Mouse (Mus musculus) CH12.LX (cell line): ENCODE data around the gene Tanc1. TPM values are rescaled to one million over a fixed set of nuclear protein-coding genes. Genes with fewer than 3 reads are reported as not detected.

Source experiments
- DNase-seq: peaks from one replicate; pipeline ENCODE4 v3.0.0-alpha.2; 2013; ENCODE audit errors: extremely low read depth
- H3K27ac ChIP-seq: 2 replicates; pipeline ENCODE4 v1.5.1; 2012; ENCODE audit warnings: low read depth, mild to moderate bottlenecking, control low read depth, moderate library complexity; ENCODE audit not compliant: insufficient read depth
- H3K27me3 ChIP-seq: replicated peaks from 2 replicates; pipeline ENCODE3; 2012; ENCODE audit warnings: inconsistent platforms
- H3K36me3 ChIP-seq, 2 experiments: replicated peaks in 1 of 2; 2 replicates each; pipeline versions ENCODE3 to v1.6.1; 2012; ENCODE audit warnings: inconsistent platforms in 1 of 2, low read length in 1 of 2, mild to moderate bottlenecking in 1 of 2, mixed read lengths in 1 of 2, moderate library complexity in 1 of 2; ENCODE audit not compliant: control insufficient read depth in 1 of 2, insufficient read depth in 1 of 2
- H3K4me1 ChIP-seq, 2 experiments: 2 replicates each; pipeline ENCODE4 v1.6.1; 2012; ENCODE audit warnings: inconsistent platforms in 1 of 2, moderate library complexity in 1 of 2; ENCODE audit not compliant: insufficient read depth in 2 of 2, control insufficient read depth in 1 of 2
- H3K4me2 ChIP-seq: 2 replicates; pipeline ENCODE4 v1.6.1; 2012; ENCODE audit warnings: low read depth, mild to moderate bottlenecking, control low read depth; ENCODE audit not compliant: poor library complexity, insufficient read depth, severe bottlenecking
- H3K4me3 ChIP-seq, 3 experiments: fragments of 150-350 bp in 1 of 3; sonication (generic) in 1 of 3; replicated peaks in 1 of 3; 2 replicates each; pipeline versions ENCODE3 to v1.5.1; 2011 to 2012; ENCODE audit warnings: low read depth in 2 of 3, low read length in 2 of 3, mild to moderate bottlenecking in 2 of 3, moderate library complexity in 2 of 3, control low read depth in 1 of 3, improper control_type of control experiment in 1 of 3, inconsistent platforms in 1 of 3, mixed read lengths in 1 of 3; ENCODE audit not compliant: poor library complexity in 1 of 3
- H3K79me2 ChIP-seq: replicated peaks from 2 replicates; pipeline ENCODE4 v1.6.1; 2012; ENCODE audit warnings: mild to moderate bottlenecking, moderate library complexity; ENCODE audit not compliant: control insufficient read depth, poor library complexity, insufficient read depth, severe bottlenecking; ENCODE audit errors: extremely low read depth
- H3K9ac ChIP-seq: 2 replicates; pipeline ENCODE4 v1.6.1; 2012; ENCODE audit warnings: low read depth, mild to moderate bottlenecking, control low read depth, moderate library complexity; ENCODE audit not compliant: insufficient read depth
- H3K9me3 ChIP-seq: replicated peaks from 2 replicates; pipeline ENCODE3; 2012; ENCODE audit warnings: low read length, inconsistent platforms, mixed read lengths
- CTCF ChIP-seq, 2 experiments: IDR thresholded peaks in 1 of 2; conservative IDR thresholded peaks in 1 of 2; 2 replicates each; pipeline ENCODE4 v1.5.1; 2011 to 2012; ENCODE audit warnings: low read depth in 2 of 2, low read length in 2 of 2, improper control_type of control experiment in 1 of 2, inconsistent platforms in 1 of 2, mild to moderate bottlenecking in 1 of 2, moderate library complexity in 1 of 2
- E2F4 ChIP-seq: IDR thresholded peaks from 2 replicates; pipeline ENCODE4 v1.6.1; 2011; ENCODE audit warnings: low read depth, low read length, improper control_type of control experiment; ENCODE audit not compliant: insufficient replicate concordance
- ELF1 ChIP-seq: IDR thresholded peaks from 2 replicates; pipeline ENCODE4 v1.6.1; 2014; ENCODE audit warnings: low read depth, mild to moderate bottlenecking, inconsistent platforms, low read length, improper control_type of control experiment
- HCFC1 ChIP-seq: IDR thresholded peaks from 2 replicates; pipeline ENCODE4 v1.6.1; 2012; ENCODE audit warnings: low read depth, mild to moderate bottlenecking, inconsistent platforms, low read length, improper control_type of control experiment
- JUN ChIP-seq: IDR thresholded peaks from 2 replicates; pipeline ENCODE4 v1.6.1; 2011; ENCODE audit warnings: low read depth, mild to moderate bottlenecking, low read length, improper control_type of control experiment, moderate library complexity; ENCODE audit not compliant: insufficient read depth
- JUND ChIP-seq: conservative IDR thresholded peaks from 2 replicates; pipeline ENCODE4 v1.6.1; 2011; ENCODE audit warnings: low read depth, low read length, improper control_type of control experiment
- KAT2A ChIP-seq: IDR thresholded peaks from 2 replicates; pipeline ENCODE4 v1.6.1; 2012; ENCODE audit warnings: low read length, improper control_type of control experiment, inconsistent platforms; ENCODE audit not compliant: insufficient replicate concordance
- MAFK ChIP-seq: IDR thresholded peaks from 2 replicates; pipeline ENCODE4 v1.6.1; 2011; ENCODE audit warnings: low read length, improper control_type of control experiment; ENCODE audit not compliant: insufficient replicate concordance
- MAZ ChIP-seq: IDR thresholded peaks from 2 replicates; pipeline ENCODE4 v1.6.1; 2012; ENCODE audit warnings: low read depth, mild to moderate bottlenecking, inconsistent platforms, low read length, improper control_type of control experiment, moderate library complexity
- MEF2A ChIP-seq: IDR thresholded peaks from 2 replicates; pipeline ENCODE4 v1.6.1; 2014; ENCODE audit warnings: low read depth, mild to moderate bottlenecking, inconsistent platforms, low read length, improper control_type of control experiment, borderline replicate concordance
- NRF1 ChIP-seq: IDR thresholded peaks from 2 replicates; pipeline ENCODE4 v1.6.1; 2014; ENCODE audit warnings: low read depth, mild to moderate bottlenecking, inconsistent platforms, low read length, improper control_type of control experiment, moderate library complexity
- POLR2AphosphoS2 ChIP-seq: IDR thresholded peaks from 2 replicates; pipeline ENCODE4 v1.6.1; 2011; ENCODE audit warnings: low read depth, low read length, improper control_type of control experiment
- RAD21 ChIP-seq: IDR thresholded peaks from 2 replicates; pipeline ENCODE4 v1.6.1; 2011; ENCODE audit warnings: low read depth, mild to moderate bottlenecking, low read length, improper control_type of control experiment, moderate library complexity
- SIN3A ChIP-seq: IDR thresholded peaks from 2 replicates; pipeline ENCODE4 v1.6.1; 2012; ENCODE audit warnings: low read length, improper control_type of control experiment, inconsistent platforms
- TBP ChIP-seq: conservative IDR thresholded peaks from 2 replicates; pipeline ENCODE4 v1.6.1; 2011; ENCODE audit warnings: low read depth, low read length, improper control_type of control experiment
- UBTF ChIP-seq: IDR thresholded peaks from 2 replicates; pipeline ENCODE4 v1.6.1; 2012; ENCODE audit warnings: low read depth, mild to moderate bottlenecking, inconsistent platforms, low read length, improper control_type of control experiment, moderate library complexity
- USF1 ChIP-seq: IDR thresholded peaks from 2 replicates; pipeline ENCODE4 v1.6.1; 2014; ENCODE audit warnings: low read depth, mild to moderate bottlenecking, inconsistent platforms, low read length, improper control_type of control experiment
- ZC3H11A ChIP-seq: IDR thresholded peaks from 2 replicates; pipeline ENCODE4 v1.6.1; 2012; ENCODE audit warnings: low read depth, mild to moderate bottlenecking, inconsistent platforms, low read length, improper control_type of control experiment
- ZKSCAN1 ChIP-seq: IDR thresholded peaks from 2 replicates; pipeline ENCODE4 v1.6.1; 2012; ENCODE audit warnings: low read depth, inconsistent platforms, low read length, improper control_type of control experiment, borderline replicate concordance
- ZMIZ1 ChIP-seq: IDR thresholded peaks from 2 replicates; pipeline ENCODE4 v1.6.1; 2012; ENCODE audit warnings: low read depth, mild to moderate bottlenecking, inconsistent platforms, low read length, improper control_type of control experiment
- ZNF384 ChIP-seq: IDR thresholded peaks from 2 replicates; pipeline ENCODE4 v1.6.1; 2012; ENCODE audit warnings: low read depth, low read length, improper control_type of control experiment, inconsistent platforms
- dilution Hi-C: fragments of 300-500 bp; cut with MboI; formaldehyde crosslinking; loops from 2 replicates; pipeline ENCODE4 v1.14.3; 2020; ENCODE audit warnings: low sequenced_read_pairs; ENCODE audit not compliant: extremely low pct_unique_long_range_greater_than_20kb, extremely low pct_ligation_motif_present
- in situ Hi-C: fragments of 300-500 bp; cut with MboI; formaldehyde crosslinking; loops from 3 replicates; pipeline ENCODE4 v1.14.3; 2019; ENCODE audit warnings: low sequenced_read_pairs, low pct_ligation_motif_present, low pct_unique_long_range_greater_than_20kb, mixed read lengths
- polyA plus RNA-seq: library from polyadenylated mRNA; unstranded; fragments of >175 nt; gene quantifications from 2 replicates; pipeline ENCODE4 v1.2.1, GENCODE M21; 2012; ENCODE audit warnings: low read depth; ENCODE audit not compliant: insufficient read length
- total RNA-seq, 2 experiments: library from RNA; depleted of rRNA; stranded (reverse); fragments of 300-350 nt in 1 of 2; fragments of >200 nt in 1 of 2; gene quantifications; 2 replicates each; pipeline ENCODE4 v1.2.3; 2012 to 2014

Tanc1 gene
- total and polyA plus RNA-seq, 3 experiments, result 0.08 to 0.21 (median 0.08) TPM

DNA sequence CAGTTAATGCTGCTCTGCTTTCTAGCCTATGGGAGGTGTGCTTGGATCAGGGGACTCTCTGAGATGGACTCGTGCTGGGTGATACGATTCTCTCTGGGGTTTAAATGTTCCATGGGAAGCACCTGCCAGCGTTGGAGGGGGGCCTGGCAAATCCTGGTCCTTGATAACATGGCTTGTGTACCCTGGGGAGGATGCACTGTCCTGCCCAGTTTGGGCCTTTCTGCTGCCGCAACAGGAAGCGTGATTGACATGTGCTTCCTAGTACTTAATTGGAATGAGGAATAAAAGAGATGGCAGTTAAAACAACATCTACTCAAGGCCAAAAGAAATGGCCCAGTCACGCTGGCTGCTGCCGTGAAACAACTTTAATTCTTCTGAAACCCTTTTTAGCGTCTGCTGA lies 109.3 kb downstream of the Tanc1 start:
- H3K79me2 ChIP-seq, result no peaks in the 10 kb centered on the region
- no peak overlapping the region for H3K4me2 ChIP-seq
- H3K9me3 ChIP-seq, result no peaks in the 10 kb centered on the region
- H3K9ac ChIP-seq, result no peak overlapping the region
- no peak overlapping the region for H3K4me3 ChIP-seq
- DNase-seq, result no peak
- H3K27me3 ChIP-seq, result no peaks in the 10 kb centered on the region
- in situ Hi-C loops, result no loop called here
- peaks cover 4 to 6% of the 10 kb centered on the region in 2 experiments; a peak in 3 of 4 replicates for H3K4me1 ChIP-seq
- H3K27ac ChIP-seq, result no peak overlapping the region
- no peak for TF ChIP-seq HCFC1
- dilution Hi-C loops, result no loop called here
- no peaks in the 10 kb centered on the region for H3K36me3 ChIP-seq

DNA sequence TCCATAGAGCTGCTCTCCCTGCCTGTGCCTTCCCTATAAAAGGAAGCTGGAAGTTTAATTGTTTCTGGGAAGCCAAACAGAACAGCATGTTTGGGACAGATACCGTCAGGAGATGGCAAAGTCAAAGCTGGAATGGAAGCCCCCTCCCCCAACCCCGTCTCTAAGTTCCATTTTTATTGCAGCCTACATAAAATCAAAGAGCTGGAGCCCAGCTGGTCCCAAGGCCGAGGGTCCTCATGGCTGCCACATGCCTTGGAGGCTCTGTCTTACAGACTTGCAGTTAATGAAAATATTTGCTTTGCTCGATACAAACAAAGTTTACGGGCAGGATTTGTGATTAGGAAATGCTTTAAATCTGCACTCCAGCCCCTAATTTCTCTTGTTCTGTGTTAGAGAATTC lies 109.9 kb downstream of the Tanc1 start:
- in situ Hi-C loops (no loop called here), dilution Hi-C loops (no loop called here)
- H3K9me3 ChIP-seq, result no peaks in the 10 kb centered on the region
- H3K4me2 ChIP-seq, result no peak overlapping the region
- no peaks in the 10 kb centered on the region for H3K27me3 ChIP-seq
- TF ChIP-seq TBP (no peak), HCFC1 (no peak), UBTF (no peak), RAD21 (no peak), MAZ (no peak)
- H3K4me3 ChIP-seq, result no peak overlapping the region
- H3K9ac ChIP-seq, result no peak overlapping the region
- no peaks in the 10 kb centered on the region for H3K79me2 ChIP-seq
- peaks cover 4 to 6% of the 10 kb centered on the region in 2 experiments; a peak in 3 of 4 replicates for H3K4me1 ChIP-seq
- no peak for DNase-seq
- no peaks in the 10 kb centered on the region for H3K36me3 ChIP-seq
- H3K27ac ChIP-seq, result no peak overlapping the region

DNA sequence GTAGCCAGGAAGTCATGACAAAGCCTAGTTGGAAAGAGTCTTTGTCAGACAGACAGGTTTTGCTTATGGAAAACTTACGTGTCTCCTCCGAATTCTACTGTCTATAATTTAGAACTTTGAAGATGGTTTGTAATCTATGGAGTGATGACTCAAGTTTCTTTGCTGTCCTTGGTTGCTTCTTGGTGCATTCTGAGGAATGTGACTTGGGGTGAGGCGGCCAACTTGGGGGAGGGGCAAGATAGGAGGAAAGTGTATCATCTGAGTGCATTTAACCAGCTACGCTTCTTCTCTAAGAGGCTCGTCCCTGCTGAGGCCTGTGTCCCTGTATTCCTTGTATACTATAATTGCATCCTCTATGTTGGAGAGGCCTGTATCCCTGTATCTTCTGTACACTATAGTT lies 111.5 kb downstream of the Tanc1 start:
- dilution Hi-C loops, result no loop called here

More for the DNA sequence above, 111.5 kb downstream of the Tanc1 start:
- DNase-seq, result no peak
- Histone ChIP-seq H3K9me3 (no peaks in the 10 kb centered on the region), H3K36me3 (no peaks in the 10 kb centered on the region), H3K27ac (no peak overlapping the region), H3K79me2 (no peaks in the 10 kb centered on the region), H3K9ac (no peak overlapping the region), H3K4me3 (no peak overlapping the region), H3K4me2 (no peak overlapping the region)
- TF ChIP-seq MEF2A (no peak), POLR2AphosphoS2 (no peak), CTCF (conservative IDR thresholded peaks at IDR 0.05 in 1 of 2, IDR thresholded peaks at IDR 0.05 in 1 of 2; ENCODE audit: low read depth in 2 of 2, low read length in 2 of 2) (no peak), ZNF384 (no peak), ZC3H11A (no peak), ZKSCAN1 (no peak), USF1 (no peak), JUND (no peak), SIN3A (no peak), MAFK (no peak), JUN (no peak), ZMIZ1 (no peak), KAT2A (no peak), RAD21 (no peak), E2F4 (no peak), UBTF (no peak), NRF1 (no peak), ELF1 (no peak), MAZ (no peak)
- TF ChIP-seq, all 38 proteins: peak for 0
- H3K27me3 ChIP-seq, result no peaks in the 10 kb centered on the region
- in situ Hi-C loops, result no loop called here
- H3K4me1 ChIP-seq, result peaks cover 2 to 3% of the 10 kb centered on the region in 2 experiments; a peak in 1 of 4 replicates
